Mouse (Mus musculus): ENCODE results near the gene Hfe2. TPM values are rescaled to one million over a fixed set of nuclear protein-coding genes. Genes with fewer than 3 reads are reported as not detected.

Gene Hfe2
- polyA plus RNA-seq, 2 experiments: 3.8 to 4.3 TPM

GRCm38 (mm10) chr3:96528506-96528905 lies 3.5 kb downstream of the Hfe2 start:
- Histone ChIP-seq H3K4me3 (ENCODE audit: insufficient read depth in 1 of 2, low read depth in 2 of 2, low read length in 2 of 2) (no peak overlapping the region), H3K9me3 (ENCODE audit: control insufficient read depth, low read length) (no peaks in the 10 kb centered on the region), H3K4me1 (replicated peaks; ENCODE audit: control insufficient read depth in 2 of 2, insufficient read depth in 2 of 2, low read length in 1 of 2) (no peaks in the 10 kb centered on the region), H3K4me2 (ENCODE audit: low read depth) (no peak overlapping the region), H3K9ac (replicated peaks) (no peak overlapping the region), H3K27ac (no peak overlapping the region), H3K27me3 (ENCODE audit: control insufficient read depth, insufficient read depth, low read length) (peaks cover 36% of the 10 kb centered on the region), H3K36me3 (replicated peaks; ENCODE audit: control insufficient read depth, insufficient read depth, low read depth) (no peaks in the 10 kb centered on the region)
- TF ChIP-seq CTCF (IDR thresholded peaks at IDR 0.05; ENCODE audit: low read depth) (no peak), EP300 (IDR thresholded peaks at IDR 0.05; ENCODE audit: low read depth) (no peak)
- 32% methylated on average over 9 of the region's 9 CpGs for WGBS (ENCODE audit: insufficient replicate concordance)
- DNase-seq (ENCODE audit: low read depth in 3 of 3, low spot score in 3 of 3): no peak
- no peak for ATAC-seq (ENCODE audit: insufficient read depth)

- Histone ChIP-seq H3K9ac (replicated peaks) (no peak overlapping the region), H3K27me3 (ENCODE audit: control insufficient read depth, insufficient read depth, low read length) (peaks cover 24% of the 10 kb centered on the region), H3K4me2 (ENCODE audit: low read depth) (no peak overlapping the region), H3K36me3 (replicated peaks; ENCODE audit: control insufficient read depth, insufficient read depth, low read depth) (no peaks in the 10 kb centered on the region), H3K4me1 (replicated peaks; ENCODE audit: control insufficient read depth in 2 of 2, insufficient read depth in 2 of 2, low read length in 1 of 2) (no peaks in the 10 kb centered on the region), H3K27ac (no peak overlapping the region), H3K4me3 (ENCODE audit: insufficient read depth in 1 of 2, low read depth in 2 of 2, low read length in 2 of 2) (no peak overlapping the region), H3K9me3 (ENCODE audit: control insufficient read depth, low read length) (no peaks in the 10 kb centered on the region)
- ATAC-seq (ENCODE audit: insufficient read depth) (no peak), DNase-seq (ENCODE audit: low read depth in 3 of 3, low spot score in 3 of 3) (no peak)
- 43% methylated on average over 7 of the region's 7 CpGs for WGBS (ENCODE audit: insufficient replicate concordance)
- TF ChIP-seq CTCF (IDR thresholded peaks at IDR 0.05; ENCODE audit: low read depth) (no peak), EP300 (IDR thresholded peaks at IDR 0.05; ENCODE audit: low read depth) (no peak)
Measured at GRCm38 (mm10) chr3:96532050-96532449, 7.1 kb downstream of the Hfe2 start.

GRCm38 (mm10) chr3:96534300-96534699 lies 9.3 kb downstream of the Hfe2 start:
- H3K9ac ChIP-seq (replicated peaks): no peak overlapping the region
- TF ChIP-seq CTCF (IDR thresholded peaks at IDR 0.05; ENCODE audit: low read depth) (0 out of 2 replicates have a peak, but pooled peaks have one; percentile 21), EP300 (IDR thresholded peaks at IDR 0.05; ENCODE audit: low read depth) (no peak)
- no peaks in the 10 kb centered on the region for H3K36me3 ChIP-seq (replicated peaks; ENCODE audit: control insufficient read depth, insufficient read depth, low read depth)
- 41% methylated on average over 2 of the region's 2 CpGs for WGBS (ENCODE audit: insufficient replicate concordance)
- H3K4me2 ChIP-seq (ENCODE audit: low read depth): no peak overlapping the region
- no peaks in the 10 kb centered on the region for H3K4me1 ChIP-seq (replicated peaks; ENCODE audit: control insufficient read depth in 2 of 2, insufficient read depth in 2 of 2, low read length in 1 of 2)
- DNase-seq (ENCODE audit: low read depth in 3 of 3, low spot score in 3 of 3) (no peak), ATAC-seq (ENCODE audit: insufficient read depth) (no peak)
- H3K4me3 ChIP-seq (ENCODE audit: insufficient read depth in 1 of 2, low read depth in 2 of 2, low read length in 2 of 2): no peak overlapping the region
- H3K9me3 ChIP-seq (ENCODE audit: control insufficient read depth, low read length): no peaks in the 10 kb centered on the region
- H3K27ac ChIP-seq: no peak overlapping the region
- H3K27me3 ChIP-seq (ENCODE audit: control insufficient read depth, insufficient read depth, low read length): peaks cover 2% of the 10 kb centered on the region

GRCm38 (mm10) chr3:96539316-96539715 lies 14.3 kb downstream of the Hfe2 start:
- 60% methylated on average over 2 of the region's 2 CpGs for WGBS (ENCODE audit: insufficient replicate concordance)
- no peak for DNase-seq (ENCODE audit: low read depth in 3 of 3, low spot score in 3 of 3)
- no peaks in the 10 kb centered on the region; the same call in 1 of the 2 replicates for H3K27me3 ChIP-seq (ENCODE audit: control insufficient read depth, insufficient read depth, low read length)
- ATAC-seq (ENCODE audit: insufficient read depth): no peak
- no peak overlapping the region for H3K27ac ChIP-seq
- no peak overlapping the region for H3K4me3 ChIP-seq (ENCODE audit: insufficient read depth in 1 of 2, low read depth in 2 of 2, low read length in 2 of 2)
- no peaks in the 10 kb centered on the region for H3K9me3 ChIP-seq (ENCODE audit: control insufficient read depth, low read length)
- TF ChIP-seq EP300 (IDR thresholded peaks at IDR 0.05; ENCODE audit: low read depth) (no peak), CTCF (IDR thresholded peaks at IDR 0.05; ENCODE audit: low read depth) (no peak)
- H3K36me3 ChIP-seq (replicated peaks; ENCODE audit: control insufficient read depth, insufficient read depth, low read depth): no peaks in the 10 kb centered on the region
- H3K4me1 ChIP-seq (replicated peaks; ENCODE audit: control insufficient read depth in 2 of 2, insufficient read depth in 2 of 2, low read length in 1 of 2): no peaks in the 10 kb centered on the region
- no peak overlapping the region for H3K9ac ChIP-seq (replicated peaks)
- H3K4me2 ChIP-seq (ENCODE audit: low read depth): no peak overlapping the region

GRCm38 (mm10) chr3:96540740-96541139 lies 15.8 kb downstream of the Hfe2 start:
- ATAC-seq (ENCODE audit: insufficient read depth): no peak
- no peak for TF ChIP-seq CTCF (IDR thresholded peaks at IDR 0.05; ENCODE audit: low read depth)
- no peak for TF ChIP-seq EP300 (IDR thresholded peaks at IDR 0.05; ENCODE audit: low read depth)

More at GRCm38 (mm10) chr3:96540740-96541139, 15.8 kb downstream of the Hfe2 start:
- no peaks in the 10 kb centered on the region for H3K4me1 ChIP-seq (replicated peaks; ENCODE audit: control insufficient read depth in 2 of 2, insufficient read depth in 2 of 2, low read length in 1 of 2)
- no peak for DNase-seq (ENCODE audit: low read depth in 3 of 3, low spot score in 3 of 3)
- H3K9me3 ChIP-seq (ENCODE audit: control insufficient read depth, low read length): no peaks in the 10 kb centered on the region
- H3K4me2 ChIP-seq (ENCODE audit: low read depth): no peak overlapping the region
- no peak overlapping the region for H3K27ac ChIP-seq
- H3K36me3 ChIP-seq (replicated peaks; ENCODE audit: control insufficient read depth, insufficient read depth, low read depth): no peaks in the 10 kb centered on the region
- no peak overlapping the region for H3K4me3 ChIP-seq (ENCODE audit: insufficient read depth in 1 of 2, low read depth in 2 of 2, low read length in 2 of 2)
- WGBS (ENCODE audit: insufficient replicate concordance): 32% methylated on average over 6 of the region's 6 CpGs
- H3K27me3 ChIP-seq (ENCODE audit: control insufficient read depth, insufficient read depth, low read length): no peaks in the 10 kb centered on the region; the same call in 1 of the 2 replicates
- no peak overlapping the region for H3K9ac ChIP-seq (replicated peaks)

All from liver, embryonic 14.5 days (tissue).